Mouse (Mus musculus) embryonic fibroblast, embryonic 13.5 days (primary cell): Measurements from ENCODE around the gene Btf3. TPM values are rescaled to one million over a fixed set of nuclear protein-coding genes. Genes with fewer than 3 reads are reported as not detected.
A peak's percentile ranks its signal among the peaks of the same experiment; 100 is the strongest.

Experiments used
- H3K27ac ChIP-seq: 2 replicates; pipeline ENCODE4 v1.5.1; 2012; ENCODE audit warnings: low read length, control low read depth, inconsistent platforms; ENCODE audit not compliant: insufficient read depth
- H3K4me1 ChIP-seq: 2 replicates; pipeline ENCODE4 v1.6.1; 2011; ENCODE audit warnings: low read length; ENCODE audit not compliant: control insufficient read depth, insufficient read depth
- H3K4me3 ChIP-seq: 2 replicates; pipeline ENCODE4 v1.5.1; 2011; ENCODE audit warnings: mild to moderate bottlenecking, control low read depth, low read length; ENCODE audit not compliant: insufficient read depth
- CTCF ChIP-seq: IDR thresholded peaks from 2 replicates; pipeline ENCODE4 v1.5.1; 2011; ENCODE audit warnings: mild to moderate bottlenecking, control low read depth, low read length, moderate library complexity, borderline replicate concordance; ENCODE audit not compliant: insufficient read depth
- POLR2A ChIP-seq: IDR thresholded peaks from 2 replicates; pipeline ENCODE4 v1.6.1; 2011; ENCODE audit warnings: low read depth, mild to moderate bottlenecking, control low read depth, low read length, moderate library complexity
- polyA plus RNA-seq: library from polyadenylated mRNA; stranded (reverse); fragments of >200 nt; gene quantifications from 2 replicates; pipeline ENCODE4 v1.2.4, GENCODE M21; 2011; ENCODE audit warnings: low read depth; ENCODE audit not compliant: missing spikeins, insufficient read length

The Btf3 gene
- polyA plus RNA-seq, 1 experiment: 807 TPM

DNA sequence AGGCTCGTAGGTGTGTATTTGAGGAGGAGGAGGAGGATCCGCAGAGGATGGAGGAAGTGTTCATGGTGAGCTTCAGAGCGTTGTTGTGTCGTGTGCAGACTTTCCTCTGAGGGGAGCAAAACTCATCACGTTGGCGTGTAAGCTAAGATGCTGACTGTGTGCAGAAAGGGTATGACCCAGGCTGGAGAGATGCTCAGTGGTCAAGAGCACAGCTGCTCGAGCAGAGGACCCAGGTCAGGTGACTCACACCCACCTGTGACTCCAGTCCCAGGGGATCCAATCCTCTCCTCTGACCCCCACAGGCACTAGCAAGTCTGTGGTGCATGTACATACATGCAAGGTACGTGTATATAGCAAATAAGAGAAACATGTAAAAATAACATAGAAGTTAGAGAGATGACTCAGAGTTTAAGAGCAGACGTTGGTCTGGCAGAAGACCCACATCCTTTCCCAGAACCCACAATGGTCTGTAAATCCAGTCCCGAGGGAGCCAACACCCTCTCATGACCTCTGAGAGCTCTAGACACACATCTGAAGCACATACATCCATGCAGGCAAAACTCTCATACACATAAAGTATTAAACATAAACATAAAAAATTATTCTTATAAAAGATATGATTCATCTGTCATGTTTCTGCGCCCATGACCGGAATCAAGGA lies 35.7 kb downstream of the Btf3 start:
- peaks cover 5% of the 10 kb centered on the region for H3K4me1 ChIP-seq
- H3K4me3 ChIP-seq: no peak overlapping the region
- H3K27ac ChIP-seq: no peak overlapping the region
- TF ChIP-seq POLR2A (no peak), CTCF (no peak)

DNA sequence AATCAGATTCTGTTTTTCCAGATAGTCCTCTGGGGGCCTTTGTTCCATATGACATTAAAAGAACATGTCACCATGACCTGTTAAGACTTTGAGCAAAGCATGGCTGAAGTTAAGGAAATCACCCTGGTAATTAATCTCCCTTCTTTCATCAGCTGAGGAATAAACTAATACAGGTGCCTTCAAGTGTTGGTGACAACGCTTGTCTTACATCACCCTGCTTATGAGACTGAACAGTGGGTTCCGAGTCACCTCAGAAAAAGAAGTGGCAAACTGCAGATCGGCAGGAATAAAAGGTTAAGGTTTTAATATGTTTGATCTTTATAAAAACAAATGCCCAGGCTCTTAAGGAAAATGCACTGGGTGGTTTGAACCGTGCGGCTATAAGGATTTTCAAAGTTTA lies 37.1 kb downstream of the Btf3 start, which contains the start of gene Gm21976:
Gene Gm21976, plus strand, starts transcription at position 202 of the 400 bp plus-strand sequence.
- peaks cover 11% of the 10 kb centered on the region for H3K4me1 ChIP-seq
- H3K4me3 ChIP-seq: no peak within 1 kb of the TSS
- no peak for TF ChIP-seq CTCF
- TF ChIP-seq POLR2A: no peak
- no peak within 1 kb of the TSS for H3K27ac ChIP-seq

GRCm38 (mm10) chr13:98277501-98277900 lies 39.3 kb downstream of the Btf3 start:
- H3K27ac ChIP-seq: no peak overlapping the region
- TF ChIP-seq POLR2A: no peak
- no peak for TF ChIP-seq CTCF
- peaks cover 11% of the 10 kb centered on the region for H3K4me1 ChIP-seq
- no peak overlapping the region for H3K4me3 ChIP-seq

DNA sequence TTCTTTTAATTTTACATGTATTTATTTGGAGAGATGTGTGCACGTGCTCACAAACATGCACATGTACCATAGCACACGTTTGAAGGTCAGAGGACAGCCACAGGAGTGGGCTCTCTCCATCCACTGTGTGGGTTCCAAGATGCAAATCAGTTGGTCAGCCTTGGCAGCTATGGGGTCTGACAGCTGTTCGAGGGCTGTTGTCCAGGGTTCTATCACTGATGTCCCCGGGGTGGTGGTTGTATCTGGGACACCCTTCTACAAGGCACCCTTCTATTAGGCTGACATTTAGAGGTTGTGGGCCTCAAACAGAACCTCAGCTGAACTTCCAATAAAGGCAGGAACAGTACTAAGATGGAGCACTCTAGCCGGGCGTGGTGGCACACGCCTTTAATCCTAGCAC lies 40.6 kb downstream of the Btf3 start:
- no peak for TF ChIP-seq CTCF
- TF ChIP-seq POLR2A: no peak
- Histone ChIP-seq H3K4me1 (peaks cover 11% of the 10 kb centered on the region), H3K4me3 (no peak overlapping the region), H3K27ac (peak overlapping the region; percentile 5; the same call in 1 of the 2 replicates)

GRCm38 (mm10) chr13:98275646-98276045 lies 41.2 kb downstream of the Btf3 start:
- Histone ChIP-seq H3K4me1 (peaks cover 11% of the 10 kb centered on the region), H3K4me3 (no peak overlapping the region), H3K27ac (peak overlapping the region; percentile 23; the same call in 1 of the 2 replicates)
- TF ChIP-seq POLR2A (no peak), CTCF (no peak)

GRCm38 (mm10) chr13:98274023-98274422 lies 42.8 kb downstream of the Btf3 start:
- TF ChIP-seq CTCF (no peak), POLR2A (no peak)
- no peak overlapping the region for H3K4me3 ChIP-seq

DNA sequence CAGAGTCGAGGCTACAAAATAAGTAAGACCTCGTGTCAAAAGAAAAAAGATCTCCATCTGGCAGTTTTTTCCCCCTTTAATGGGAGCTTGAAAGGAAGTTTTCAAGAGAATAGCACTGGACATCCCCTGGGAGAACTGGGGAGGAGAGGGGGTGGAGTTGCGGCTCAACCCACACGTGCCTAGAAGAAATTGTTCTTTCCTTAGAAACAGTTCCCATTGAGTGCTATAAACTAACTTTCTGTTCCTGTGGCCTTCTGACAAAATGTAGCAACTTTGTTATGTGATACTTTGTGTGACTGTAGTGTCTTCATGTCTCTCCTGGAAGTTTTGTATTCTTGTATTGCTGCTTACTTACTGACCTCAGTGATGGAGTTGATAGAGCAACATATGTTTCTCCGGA lies 52.7 kb downstream of the Btf3 start:
- peak overlapping the region; percentile 87 for H3K4me3 ChIP-seq

More at GRCm38 (mm10) chr13:98274023-98274422, 42.8 kb downstream of the Btf3 start:
- Histone ChIP-seq H3K27ac (no peak overlapping the region), H3K4me1 (peaks cover 11% of the 10 kb centered on the region)

DNA sequence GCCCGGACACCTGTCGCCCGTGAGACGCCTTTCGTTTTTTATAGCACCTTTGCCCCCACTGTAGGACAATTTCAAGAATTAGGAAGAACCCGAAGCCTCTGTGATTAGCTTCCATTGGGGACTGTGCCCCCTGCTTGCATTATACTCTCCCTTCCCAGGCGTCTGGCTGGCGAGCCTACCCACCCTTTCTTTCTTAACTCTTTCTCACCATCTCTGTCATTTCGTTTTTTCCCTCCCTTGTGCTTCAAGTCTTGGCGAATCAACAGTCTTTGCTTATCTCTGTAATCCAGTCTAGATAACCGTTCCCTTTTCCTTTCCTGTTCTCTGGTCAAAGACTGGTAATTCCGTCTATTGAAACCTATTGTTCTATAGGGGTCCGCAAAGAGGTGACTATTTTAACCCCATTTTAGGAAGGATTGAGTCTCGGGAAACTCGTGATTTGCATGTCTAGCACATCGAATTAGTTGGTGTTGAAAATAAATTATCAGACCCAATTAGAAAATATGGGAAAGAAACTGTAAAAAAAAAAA lies 53.3 kb downstream of the Btf3 start:
- peak overlapping the region; percentile 55 for H3K27ac ChIP-seq
- H3K4me1 ChIP-seq: peaks cover 3% of the 10 kb centered on the region; the same call in 1 of the 2 replicates

More for the DNA sequence above, 52.7 kb downstream of the Btf3 start:
- Histone ChIP-seq H3K27ac (no peak overlapping the region), H3K4me1 (peaks cover 3% of the 10 kb centered on the region; the same call in 1 of the 2 replicates)
- TF ChIP-seq CTCF (no peak), POLR2A (no peak)

GRCm38 (mm10) chr13:98262636-98263457 lies 54.0 kb downstream of the Btf3 start, which contains the start of the genes Utp15 and Ankra2:
Gene Utp15, minus strand, starts transcription at chr13:98263041.
Gene Ankra2, plus strand, starts transcription at chr13:98263074.
- no peak for TF ChIP-seq CTCF
- TF ChIP-seq POLR2A: peak; percentile 85
- peak within 1 kb of the TSS; percentile 55 for H3K27ac ChIP-seq

More for the DNA sequence above, 53.3 kb downstream of the Btf3 start:
- TF ChIP-seq POLR2A (no peak), CTCF (no peak)
- H3K4me3 ChIP-seq: peak overlapping the region; percentile 87

More at GRCm38 (mm10) chr13:98262636-98263457, 54.0 kb downstream of the Btf3 start, which contains the start of the genes Utp15 and Ankra2:
- peaks cover 3% of the 10 kb centered on the region; the same call in 1 of the 2 replicates for H3K4me1 ChIP-seq
- peak within 1 kb of the TSS; percentile 97 for H3K4me3 ChIP-seq

Other genes starting within 250 kb of the Btf3 start
- 16.7 and 24.9 TPM in 2 replicates for gene Arhgef28, start 110.6 kb downstream of the Btf3 start, polyA plus RNA-seq
- gene Utp15, start 54.0 kb downstream of the Btf3 start, polyA plus RNA-seq: 16.7 and 18.8 TPM in 2 replicates
- gene Ankra2, start 53.9 kb downstream of the Btf3 start, polyA plus RNA-seq: 22.7 and 29.5 TPM in 2 replicates
- not detected in 2 replicates for gene Gm21976, start 37.1 kb downstream of the Btf3 start, polyA plus RNA-seq
- gene Foxd1, start 37.2 kb upstream of the Btf3 start, polyA plus RNA-seq: 5.9 and 6.3 TPM in 2 replicates
- gene Gm10320, start 175.0 kb upstream of the Btf3 start, polyA plus RNA-seq: not detected in 2 replicates